Mouse (Mus musculus) E14TG2a.4 (cell line): ENCODE results near the gene 0610037L13Rik.

ENCODE experiments used
- CTCF ChIP-seq: conservative IDR thresholded peaks from 2 replicates; pipeline ENCODE4 v1.5.1; 2014; ENCODE audit warnings: low read length
- POU5F1 ChIP-seq: IDR thresholded peaks from 2 replicates; pipeline ENCODE4 v1.6.1; 2014; ENCODE audit warnings: low read length, borderline replicate concordance

GRCm38 (mm10) chr4:107849621-107850020 is 40.0 kb upstream of the 0610037L13Rik start:
- TF ChIP-seq CTCF = no peak
- no peak for TF ChIP-seq POU5F1
